In genomic region chr13:9393470-9393869, GRCm38 (mm10) we compare ENCODE assay signal across 24 mouse cellular contexts.
"Had no signal": no experiment of that assay in that cellular context is flagged by ENCODE, and none has a peak within 500 bp of the region (broad histone marks: within the 10 kb centered on the region; RNA-seq: fewer than 3 reads in every experiment).

No protein-coding gene starts in this region.

- ATAC-seq: hindbrain, postnatal 0 days; intestine, embryonic 16.5 days; liver, embryonic 12.5 days had no signal

- DNase-seq: gastrocnemius, postnatal 10 days; gastrocnemius, postnatal 25 days; heart, adult 11 months; heart, adult 2 months; heart, postnatal 14 days; heart, postnatal 36 days; kidney, adult 11 months; kidney, adult 2 months; kidney, adult 9 months; kidney, postnatal 14 days; kidney, postnatal 36 days; layer of hippocampus, adult 9-11 months; layer of hippocampus, postnatal 36 days; left cerebral cortex, postnatal 4 days had no signal

- H3K4me3 ChIP-seq: heart, adult 2 months; heart, embryonic 13.5 days; heart, embryonic 15.5 days; hindbrain, embryonic 13.5 days; hindbrain, embryonic 15.5 days; kidney, embryonic 15.5 days; limb, embryonic 13.5 days; limb, embryonic 15.5 days; liver, embryonic 12.5 days had no signal

- H3K4me1 ChIP-seq: hindbrain, embryonic 13.5 days; limb, embryonic 13.5 days; limb, embryonic 15.5 days; liver, embryonic 12.5 days had no signal
